Mouse (Mus musculus): ENCODE data around the gene Esrrg.

Esrrg gene

GRCm38 (mm10) chr1:187710434-187710948, 101.9 kb downstream of the Esrrg start:
- DNase-seq = peak; percentile 56

GRCm38 (mm10) chr1:187721035-187721434, 112.4 kb downstream of the Esrrg start:
- DNase-seq = peak; percentile 4

DNA sequence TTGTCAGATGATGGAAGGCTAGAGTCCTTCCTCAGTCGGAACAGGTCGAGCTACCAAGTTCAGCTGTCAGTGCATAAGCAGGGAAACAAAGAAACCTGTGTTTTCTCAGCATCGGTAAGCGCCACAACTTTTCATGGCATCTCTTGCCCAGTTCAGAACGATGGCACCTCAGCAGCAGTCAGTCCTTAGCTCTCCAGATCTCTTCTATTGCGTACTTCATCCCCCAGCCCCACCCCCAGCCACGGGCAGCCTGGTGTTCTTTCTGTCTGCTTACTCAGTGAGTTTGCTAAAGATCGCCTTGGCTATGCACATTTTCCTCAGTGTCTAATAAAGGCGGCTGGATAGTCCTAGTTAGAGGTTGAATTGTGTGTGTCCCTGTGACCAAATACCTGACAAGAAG, 113.4 kb downstream of the Esrrg start:
- DNase-seq = peak; percentile 81

GRCm38 (mm10) chr1:187724651-187725050, 116.1 kb downstream of the Esrrg start:
- DNase-seq = peak; percentile 34

- peak; percentile 54 for DNase-seq
These were observed 116.8 kb downstream of the Esrrg start for GRCm38 (mm10) chr1:187725351-187725750.

DNA sequence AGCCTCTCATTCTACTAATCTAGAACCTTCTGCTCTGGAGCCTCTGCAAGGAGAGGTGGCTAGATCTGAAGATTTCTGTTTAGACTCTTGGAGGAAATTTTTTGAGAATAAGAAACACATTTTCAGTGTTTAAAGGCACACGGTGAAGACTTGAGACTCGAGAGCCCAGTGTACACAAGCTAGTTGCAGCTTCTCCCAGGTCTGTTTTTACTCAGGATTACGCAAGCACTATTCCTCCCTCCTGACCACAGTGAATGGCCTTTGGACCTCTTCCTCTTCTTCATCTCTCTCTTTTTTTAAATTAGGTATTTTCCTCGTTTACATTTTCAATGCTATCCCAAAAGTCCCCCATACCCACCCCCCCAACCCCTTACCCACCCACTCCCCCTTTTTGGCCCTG, 122.6 kb downstream of the Esrrg start:
- peak; percentile 46 for DNase-seq

- peak; percentile 23 for DNase-seq
These were observed 127.9 kb downstream of the Esrrg start for GRCm38 (mm10) chr1:187736507-187736906.

GRCm38 (mm10) chr1:187737296-187737695, 128.7 kb downstream of the Esrrg start:
- peak; percentile 76 for DNase-seq

GRCm38 (mm10) chr1:187740531-187740930, 131.9 kb downstream of the Esrrg start:
- peak; percentile 85 for DNase-seq

- DNase-seq = peak; percentile 55
These were observed 132.7 kb downstream of the Esrrg start for GRCm38 (mm10) chr1:187741306-187741705.

GRCm38 (mm10) chr1:187742071-187742470, 133.5 kb downstream of the Esrrg start:
- DNase-seq = peak; percentile 75

- peak; percentile 27 for DNase-seq
These were observed 140.7 kb downstream of the Esrrg start for GRCm38 (mm10) chr1:187749294-187749693.

GRCm38 (mm10) chr1:187749931-187750330, 141.3 kb downstream of the Esrrg start:
- DNase-seq = peak; percentile 85

DNA sequence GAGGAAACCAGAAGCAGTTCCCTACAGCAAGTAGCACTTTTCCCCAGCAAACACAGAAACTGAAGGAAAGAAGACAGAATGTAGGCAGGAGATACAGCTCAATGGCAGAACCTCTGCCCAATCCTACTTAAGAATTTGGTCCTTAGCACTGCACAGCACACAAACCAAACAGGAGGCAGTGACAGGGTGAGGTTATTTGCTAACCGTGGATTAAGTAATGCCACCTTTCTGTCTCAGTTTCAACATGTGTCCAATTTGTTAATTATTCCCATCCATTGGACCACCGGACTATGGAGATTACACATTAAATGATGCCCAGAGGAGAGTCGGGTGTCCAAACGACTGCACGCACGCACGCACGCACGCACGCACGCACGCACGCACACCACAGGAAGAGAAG, 146.9 kb downstream of the Esrrg start:
- peak; percentile 35 for DNase-seq

DNA sequence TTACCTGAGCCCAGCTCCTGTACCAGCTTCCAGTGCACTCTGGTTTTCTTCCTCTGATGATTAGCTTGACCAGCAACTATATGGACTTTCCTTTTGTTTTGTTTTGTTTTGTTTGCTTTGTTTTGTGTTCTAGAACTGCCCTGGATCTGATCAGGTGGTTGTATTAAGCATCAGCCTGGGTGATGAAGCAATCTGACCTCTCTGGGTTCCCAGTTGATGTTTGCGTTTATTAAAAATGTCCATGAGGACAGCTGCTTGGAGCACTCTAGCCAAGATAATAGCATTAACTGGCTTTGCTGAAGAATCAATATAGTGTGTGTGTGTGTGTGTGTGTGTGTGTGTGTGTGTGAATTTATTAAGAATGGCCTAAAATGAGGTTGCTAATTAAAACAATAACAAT, 149.4 kb downstream of the Esrrg start:
- DNase-seq = peak; percentile 63

DNA sequence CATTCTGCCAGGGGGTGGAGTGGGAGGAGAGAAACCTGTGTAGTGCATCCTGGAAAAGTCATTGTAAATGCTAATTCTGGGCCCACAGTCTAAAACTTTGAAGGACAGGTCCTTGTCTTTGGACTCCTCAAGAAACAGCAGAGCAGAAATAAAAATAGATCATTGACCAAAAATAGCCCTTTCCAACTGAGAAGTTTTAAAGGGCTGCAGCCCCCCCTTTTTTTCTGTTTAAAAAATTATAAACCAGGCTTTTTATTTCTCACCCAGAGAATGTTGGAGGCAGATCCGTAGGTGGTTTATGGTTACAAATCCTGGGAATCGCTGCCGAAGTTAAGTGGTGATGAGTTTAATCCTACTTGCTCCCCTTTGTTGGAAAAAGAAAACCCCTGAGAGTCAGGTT, 150.0 kb downstream of the Esrrg start:
- DNase-seq = peak; percentile 30

- DNase-seq = peak; percentile 21
These were observed 150.9 kb downstream of the Esrrg start for GRCm38 (mm10) chr1:187759536-187759935.

- peak; percentile 90 for DNase-seq
These were observed 154.3 kb downstream of the Esrrg start for GRCm38 (mm10) chr1:187762641-187763450.

DNA sequence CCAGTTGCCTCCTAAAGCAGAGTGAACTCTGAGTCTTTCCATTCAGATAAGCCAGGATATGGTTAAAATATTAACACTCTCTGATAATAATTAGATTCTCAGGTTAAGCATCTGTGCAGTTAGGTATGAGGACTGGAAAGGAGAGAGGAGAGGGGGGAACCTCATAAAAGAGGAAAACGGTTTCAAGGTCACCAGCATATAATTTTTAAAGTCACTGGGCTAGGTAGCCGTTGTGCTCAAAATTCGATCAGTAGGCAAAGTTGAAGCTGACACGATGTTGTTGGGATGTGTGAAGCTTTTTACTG, 154.8 kb downstream of the Esrrg start:
- no peak for DNase-seq

- DNase-seq = peak; percentile 43
These were observed 155.2 kb downstream of the Esrrg start for GRCm38 (mm10) chr1:187763821-187764220.

- DNase-seq = peak; percentile 37
These were observed 157.0 kb downstream of the Esrrg start for GRCm38 (mm10) chr1:187765577-187765976.

GRCm38 (mm10) chr1:187767355-187767754, 158.8 kb downstream of the Esrrg start:
- no peak for DNase-seq

GRCm38 (mm10) chr1:187770234-187770633, 161.6 kb downstream of the Esrrg start:
- DNase-seq = peak; percentile 42

DNA sequence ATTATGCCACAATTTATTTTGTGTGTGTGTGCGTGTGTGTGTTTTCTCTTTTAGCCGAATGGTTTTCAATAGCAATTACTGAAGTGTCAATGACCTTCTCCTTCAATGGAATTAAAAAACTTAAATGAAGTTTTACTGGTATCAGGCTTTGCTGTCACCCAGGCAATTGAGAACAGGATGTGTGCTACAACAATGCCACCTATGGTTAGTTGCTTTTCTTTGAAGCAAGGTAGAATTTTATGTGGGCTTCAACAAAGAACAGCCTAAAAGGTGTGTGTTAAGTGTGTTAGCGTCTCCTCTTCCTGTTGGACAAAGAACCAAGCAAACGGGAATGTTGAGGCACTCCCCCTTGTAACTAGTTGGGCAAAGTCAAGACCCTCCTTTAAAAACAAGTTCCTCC, 162.5 kb downstream of the Esrrg start:
- peak; percentile 18 for DNase-seq
